Mouse (Mus musculus) heart, embryonic 11.5 days (tissue): ENCODE measurements around the gene Mrps12. TPM values are rescaled to one million over a fixed set of nuclear protein-coding genes. Genes with fewer than 3 reads are reported as not detected.

Source experiments
- ATAC-seq: fragments of 200-750 bp; cut with Nextera tagmentation; replicated peaks from 2 replicates; pipeline ENCODE4 v1.8.0; 2017; ENCODE audit warnings: moderate library complexity; ENCODE audit not compliant: insufficient number of reproducible peaks, low FRiP score, low TSS enrichment
- H3K27ac ChIP-seq: fragments of 300-500 bp; sonication (generic); 2 replicates; pipeline ENCODE4 v1.5.1; 2014; ENCODE audit warnings: mild to moderate bottlenecking, low read depth, low read length
- H3K27me3 ChIP-seq: fragments of 300-500 bp; sonication (generic); 2 replicates; pipeline ENCODE4 v1.6.1; 2014; ENCODE audit warnings: mild to moderate bottlenecking, low read length, mixed read lengths; ENCODE audit not compliant: control insufficient read depth, insufficient read depth
- H3K36me3 ChIP-seq: fragments of 300-500 bp; sonication (generic); 2 replicates; pipeline ENCODE4 v1.6.1; 2014; ENCODE audit warnings: mild to moderate bottlenecking, low read length, moderate library complexity, mixed read lengths; ENCODE audit not compliant: control insufficient read depth, insufficient read depth
- H3K4me1 ChIP-seq: fragments of 300-500 bp; sonication (generic); 2 replicates; pipeline ENCODE4 v1.6.1; 2014; ENCODE audit warnings: low read length; ENCODE audit not compliant: control insufficient read depth, insufficient read depth
- H3K4me2 ChIP-seq: fragments of 300-500 bp; sonication (generic); 2 replicates; pipeline ENCODE4 v1.6.1; 2014; ENCODE audit warnings: mild to moderate bottlenecking, moderate library complexity
- H3K4me3 ChIP-seq: fragments of 300-500 bp; sonication (generic); 2 replicates; pipeline ENCODE4 v1.5.1; 2014; ENCODE audit warnings: low read depth, low read length
- H3K9ac ChIP-seq: fragments of 300-500 bp; sonication (generic); 2 replicates; pipeline ENCODE4 v1.6.1; 2014; ENCODE audit warnings: mild to moderate bottlenecking, low read depth, low read length, moderate library complexity
- H3K9me3 ChIP-seq: fragments of 300-500 bp; sonication (generic); replicated peaks from 2 replicates; pipeline ENCODE4 v1.6.1; 2016; ENCODE audit warnings: low read length; ENCODE audit not compliant: control insufficient read depth
- WGBS: fragments of 180-500 bp; shearing (Covaris S2); extraction: QIAGEN DNeasy Blood & Tissue Kit; methylation state at CpG from one replicate; pipeline ENCODE4 v1.1.7; 2014; ENCODE audit not compliant: insufficient replicate concordance; 5-methylcytosine and 5-hydroxymethylcytosine counted together
- polyA plus RNA-seq: library from polyadenylated mRNA; unstranded; fragments of >200 nt; fragmentation: Nextera tagmentation; extraction: Ambion mirVana; gene quantifications from 2 replicates; pipeline ENCODE4 v1.2.1, GENCODE M21; 2014

Mrps12 gene
- polyA plus RNA-seq, 1 experiment from 2014 or later: 134 TPM

DNA sequence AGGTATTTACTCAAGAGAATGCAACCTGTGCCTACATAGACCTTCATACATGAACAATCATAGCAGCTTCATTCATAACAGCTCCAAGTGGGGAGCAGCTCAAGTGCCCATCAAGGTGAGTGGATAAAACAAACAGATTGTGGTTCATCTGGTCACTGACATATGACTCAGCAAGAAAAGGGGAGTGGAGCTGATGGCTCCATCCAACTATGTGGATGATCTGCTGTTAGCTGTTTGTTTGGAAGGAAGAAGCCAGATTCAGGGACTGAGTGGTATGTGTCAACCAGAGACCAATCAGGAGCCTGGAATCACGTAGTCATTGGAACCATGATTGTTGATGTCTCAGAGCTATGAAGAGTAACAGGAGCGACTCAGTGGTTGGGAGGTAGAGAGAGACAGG lies 17.0 kb downstream of the Mrps12 start:
- H3K4me3 ChIP-seq: no peak overlapping the region
- no peak for ATAC-seq
- no peak overlapping the region for H3K27ac ChIP-seq
- no peaks in the 10 kb centered on the region; the same call in 1 of the 2 replicates for H3K9me3 ChIP-seq
- no peaks in the 10 kb centered on the region for H3K4me1 ChIP-seq
- H3K9ac ChIP-seq: no peak overlapping the region
- H3K27me3 ChIP-seq: no peaks in the 10 kb centered on the region
- peaks cover 7% of the 10 kb centered on the region for H3K36me3 ChIP-seq
- WGBS: 83% methylated on average over 2 of the region's 2 CpGs
- no peak overlapping the region for H3K4me2 ChIP-seq

DNA sequence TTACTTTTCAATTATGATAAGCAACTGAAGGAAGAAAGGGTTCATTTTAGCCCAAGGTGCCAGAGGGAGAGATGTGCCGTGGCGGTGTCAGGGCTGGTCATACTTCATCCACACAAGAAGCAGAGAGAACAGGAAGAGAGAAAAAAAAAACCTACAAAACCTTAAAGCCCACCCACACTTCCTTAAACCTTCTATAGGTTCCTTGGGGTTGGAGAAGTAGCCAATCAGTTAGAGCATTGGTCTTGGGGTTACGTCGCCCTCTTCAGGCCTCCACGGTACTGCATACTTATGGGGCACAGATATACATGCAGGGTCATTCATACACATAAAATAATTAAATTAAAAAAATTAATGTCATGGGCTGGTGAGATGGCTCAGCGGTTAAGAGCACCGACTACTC lies 19.5 kb downstream of the Mrps12 start:
- Histone ChIP-seq H3K27me3 (no peaks in the 10 kb centered on the region), H3K9me3 (no peaks in the 10 kb centered on the region; the same call in 1 of the 2 replicates), H3K4me2 (no peak overlapping the region), H3K4me1 (peaks cover 3% of the 10 kb centered on the region; the same call in 1 of the 2 replicates), H3K4me3 (no peak overlapping the region), H3K9ac (no peak overlapping the region), H3K36me3 (peaks cover 7% of the 10 kb centered on the region), H3K27ac (no peak overlapping the region)
- WGBS: 85% methylated on average over 7 of the region's 7 CpGs
- no peak for ATAC-seq

DNA sequence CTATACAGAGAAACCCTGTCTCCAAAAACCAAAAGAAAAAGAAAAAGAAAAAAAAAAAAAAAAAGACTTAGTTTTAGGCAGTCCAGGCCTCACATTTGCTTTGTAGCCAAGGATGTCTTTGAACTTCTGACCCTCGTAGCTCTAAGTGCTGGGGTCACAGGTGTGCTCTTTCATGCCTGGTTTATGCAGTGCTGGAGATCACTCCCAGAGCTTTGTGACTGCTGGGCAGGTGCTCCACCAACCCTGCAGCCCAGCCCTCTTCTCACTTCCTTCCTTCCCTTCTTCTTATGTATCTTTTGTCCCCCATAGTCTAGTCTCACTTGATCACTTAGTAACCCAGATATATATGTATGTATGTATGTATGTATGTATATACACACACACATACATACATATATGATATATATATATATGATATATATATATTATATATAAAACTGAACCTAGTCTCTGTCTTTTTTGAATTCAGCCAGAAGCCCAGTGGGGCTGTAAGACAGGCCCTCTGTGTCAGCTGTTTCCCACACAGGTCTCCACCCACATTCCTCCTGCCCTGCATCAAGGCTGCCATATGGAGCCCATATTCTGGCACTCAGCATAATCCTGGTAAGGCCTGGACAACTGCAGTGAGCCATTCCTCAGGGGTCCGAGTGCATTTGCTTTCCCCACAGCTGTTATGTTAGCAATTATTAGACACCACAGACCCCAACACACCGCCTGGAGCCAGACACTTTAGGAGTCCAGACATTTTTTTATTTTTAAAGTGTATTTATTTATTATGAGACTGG lies 20.7 kb downstream of the Mrps12 start:
- no peak overlapping the region for H3K4me3 ChIP-seq
- no peak overlapping the region for H3K27ac ChIP-seq
- no peak for ATAC-seq
- H3K4me2 ChIP-seq: no peak overlapping the region
- H3K9me3 ChIP-seq: no peaks in the 10 kb centered on the region; the same call in 1 of the 2 replicates
- no peak overlapping the region for H3K9ac ChIP-seq
- H3K4me1 ChIP-seq: peaks cover 3% of the 10 kb centered on the region; the same call in 1 of the 2 replicates
- no peaks in the 10 kb centered on the region for H3K27me3 ChIP-seq
- peaks cover 7% of the 10 kb centered on the region for H3K36me3 ChIP-seq
- 72% methylated on average over 3 of the region's 3 CpGs for WGBS

DNA sequence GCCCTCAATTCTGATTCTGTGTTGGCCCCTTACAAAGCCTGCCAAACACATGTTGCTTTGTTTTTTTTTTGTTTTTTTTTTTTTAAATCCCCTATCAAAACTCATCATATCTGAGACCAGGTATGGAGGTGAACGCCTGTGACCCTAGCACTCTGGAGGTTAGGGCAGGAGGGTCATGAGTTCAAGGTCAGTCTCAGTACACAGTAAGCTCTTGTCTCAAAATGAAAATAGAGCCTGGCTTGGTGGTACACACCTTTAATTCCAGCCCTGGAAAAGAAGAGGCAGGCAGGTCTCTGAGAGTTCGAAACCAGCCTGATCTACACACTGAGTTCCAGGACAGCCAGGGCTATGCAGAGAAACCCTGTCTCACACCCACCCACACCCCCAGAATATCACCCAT lies 22.0 kb downstream of the Mrps12 start:
- 67% methylated on average over 2 of the region's 2 CpGs for WGBS
- H3K9ac ChIP-seq: no peak overlapping the region
- H3K9me3 ChIP-seq: no peaks in the 10 kb centered on the region; the same call in 1 of the 2 replicates
- H3K4me1 ChIP-seq: peaks cover 7% of the 10 kb centered on the region
- no peak for ATAC-seq
- H3K4me2 ChIP-seq: no peak overlapping the region
- no peak overlapping the region for H3K27ac ChIP-seq
- no peak overlapping the region for H3K4me3 ChIP-seq
- H3K27me3 ChIP-seq: no peaks in the 10 kb centered on the region
- H3K36me3 ChIP-seq: peaks cover 4% of the 10 kb centered on the region

DNA sequence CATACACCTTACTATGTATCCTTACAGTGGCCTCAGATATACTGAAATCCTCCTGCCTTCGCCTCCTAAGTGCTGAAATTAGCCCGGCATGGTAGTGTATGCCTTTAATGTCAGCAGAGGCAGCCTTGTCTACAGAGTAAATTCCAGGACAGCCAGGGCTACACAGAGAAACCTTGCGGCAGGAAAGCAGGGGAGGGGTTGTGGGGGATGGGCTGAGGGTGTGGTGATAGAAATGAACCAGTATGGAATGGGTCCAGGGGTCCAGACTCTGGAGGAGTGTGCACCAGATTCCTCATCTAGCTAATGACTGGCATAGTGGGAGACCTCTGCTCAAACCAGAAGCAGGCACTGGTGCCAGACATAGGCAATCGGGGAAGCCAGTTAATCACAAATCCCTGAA lies 22.5 kb downstream of the Mrps12 start:
- H3K27ac ChIP-seq: no peak overlapping the region

DNA sequence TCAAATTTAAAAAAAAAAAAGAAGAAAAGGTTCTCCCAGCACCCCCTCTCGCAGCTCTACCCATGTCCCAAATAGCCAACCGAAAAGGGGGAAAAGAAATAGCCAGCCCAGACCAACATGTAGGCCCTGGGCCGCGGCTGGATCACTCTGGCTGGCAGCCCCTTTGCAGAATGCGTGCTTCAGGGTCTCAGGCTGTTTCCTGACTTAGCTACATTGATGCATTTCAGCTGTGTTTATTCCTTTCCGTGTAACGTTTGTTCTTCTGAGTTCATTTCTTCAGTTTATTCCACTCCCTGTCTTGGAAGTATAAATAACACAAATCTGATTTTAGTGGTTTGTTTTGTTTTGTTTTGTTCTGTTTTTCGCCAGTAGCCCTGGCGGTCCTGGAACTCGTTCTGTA lies 23.9 kb downstream of the Mrps12 start:
- Histone ChIP-seq H3K27me3 (no peaks in the 10 kb centered on the region), H3K36me3 (no peaks in the 10 kb centered on the region), H3K9ac (no peak overlapping the region), H3K4me2 (peak overlapping the region; percentile 68), H3K4me1 (peaks cover 10% of the 10 kb centered on the region), H3K27ac (no peak overlapping the region), H3K9me3 (no peaks in the 10 kb centered on the region), H3K4me3 (peak overlapping the region; percentile 53; the same call in 1 of the 2 replicates)
- no peak for ATAC-seq
- WGBS: 83% methylated on average over 10 of the region's 10 CpGs

More for the DNA sequence above, 22.5 kb downstream of the Mrps12 start:
- Histone ChIP-seq H3K36me3 (no peaks in the 10 kb centered on the region), H3K4me2 (0 out of 2 replicates have a peak overlapping the region, but pooled peaks have one; percentile 27), H3K4me1 (peaks cover 10% of the 10 kb centered on the region), H3K9me3 (no peaks in the 10 kb centered on the region), H3K9ac (no peak overlapping the region), H3K27me3 (no peaks in the 10 kb centered on the region), H3K4me3 (no peak overlapping the region)
- WGBS: 22% methylated on average over 4 of the region's 4 CpGs
- no peak for ATAC-seq

DNA sequence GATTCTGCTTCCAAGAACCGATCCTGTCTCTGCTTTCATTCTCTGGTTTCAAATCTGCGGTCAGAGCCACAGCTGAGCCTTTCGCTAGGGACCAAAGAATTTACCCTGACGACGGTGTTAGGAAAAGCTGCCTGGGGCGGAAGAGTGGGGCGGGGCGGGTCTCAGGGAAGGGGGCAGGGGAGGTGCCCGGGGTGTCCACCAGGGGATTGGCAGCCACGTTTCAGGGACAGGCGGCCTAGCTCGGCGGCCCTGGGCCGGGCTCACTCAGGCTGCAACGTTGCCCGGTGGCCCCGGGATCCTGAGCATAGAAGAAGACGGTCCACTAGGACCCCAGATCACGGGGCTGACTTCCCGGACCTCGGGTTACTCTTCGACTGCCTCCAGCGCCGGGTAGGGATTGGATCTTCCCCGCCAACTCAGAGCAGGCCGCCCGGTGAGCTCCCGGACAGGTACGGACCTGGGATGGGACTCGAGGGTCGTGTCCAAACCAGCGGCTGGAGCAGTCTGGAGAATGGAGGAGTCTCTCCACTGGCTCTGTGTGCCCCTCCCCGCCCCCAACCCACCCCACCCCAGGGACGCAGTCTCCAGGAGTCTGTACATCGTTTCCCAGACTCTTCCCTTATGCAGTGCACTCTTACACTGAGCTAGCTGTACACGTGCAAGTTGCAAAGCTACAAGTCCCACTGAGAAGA lies 24.9 kb downstream of the Mrps12 start, which contains the start of gene Fbxo17:
Fbxo17 (plus strand) TSS at position 215 of the 692 bp plus-strand sequence.
- Histone ChIP-seq H3K4me3 (peak within 1 kb of the TSS; percentile 53), H3K27ac (peak within 1 kb of the TSS; percentile 46; the same call in 1 of the 2 replicates), H3K9me3 (no peaks in the 10 kb centered on the region), H3K4me2 (peak within 1 kb of the TSS; percentile 68), H3K4me1 (peaks cover 10% of the 10 kb centered on the region), H3K36me3 (no peaks in the 10 kb centered on the region), H3K27me3 (no peaks in the 10 kb centered on the region), H3K9ac (peak within 1 kb of the TSS; percentile 85)
- ATAC-seq: peak; percentile 64
- WGBS: 2% methylated on average over 36 of the region's 36 CpGs

DNA sequence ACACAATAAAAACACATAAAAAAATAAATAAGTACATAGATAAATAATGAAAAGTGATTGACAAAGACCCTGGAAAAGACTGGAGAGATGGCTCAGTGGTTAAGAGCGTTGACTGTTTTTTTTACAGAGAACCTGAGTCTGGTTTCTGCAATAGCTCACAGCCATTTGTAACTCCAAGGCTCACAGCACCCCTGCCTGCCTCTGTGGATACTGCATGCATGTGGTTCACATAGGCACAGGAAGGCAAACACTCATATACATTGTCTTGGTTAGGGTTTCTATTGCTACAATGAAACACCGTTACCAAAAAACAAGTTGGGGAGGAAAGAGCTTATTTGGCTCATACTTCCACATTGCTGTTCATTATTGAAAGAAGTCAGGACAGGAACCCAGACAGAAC lies 26.0 kb downstream of the Mrps12 start:
- no peak overlapping the region for H3K9ac ChIP-seq
- WGBS: 89% methylated on average over 2 of the region's 2 CpGs
- no peaks in the 10 kb centered on the region for H3K27me3 ChIP-seq
- no peak for ATAC-seq
- H3K4me3 ChIP-seq: no peak overlapping the region
- peaks cover 10% of the 10 kb centered on the region for H3K4me1 ChIP-seq
- no peak overlapping the region for H3K4me2 ChIP-seq
- H3K27ac ChIP-seq: no peak overlapping the region
- H3K36me3 ChIP-seq: no peaks in the 10 kb centered on the region
- H3K9me3 ChIP-seq: no peaks in the 10 kb centered on the region
